Mouse (Mus musculus) myocyte (in vitro differentiated cells): ENCODE data around the gene Pcp4. TPM values are rescaled to one million over a fixed set of nuclear protein-coding genes. Genes with fewer than 3 reads are reported as not detected.

Source experiments
- H3K27me3 ChIP-seq: one replicate; pipeline ENCODE4 v1.6.1; 2011; ENCODE audit not compliant: control insufficient read depth, insufficient read depth, insufficient read length
- H3K36me3 ChIP-seq: one replicate; pipeline ENCODE4 v1.6.1; 2011; ENCODE audit not compliant: control insufficient read depth, insufficient read depth
- H3K4me2 ChIP-seq: one replicate; pipeline ENCODE4 v1.6.1; 2011; ENCODE audit warnings: low read depth, control low read depth
- H3K4me3 ChIP-seq: one replicate; pipeline ENCODE4 v1.5.1; 2011; ENCODE audit warnings: mild to moderate bottlenecking, control low read depth, moderate library complexity
- H3K79me2 ChIP-seq: one replicate; pipeline ENCODE4 v1.6.1; 2011; ENCODE audit not compliant: control insufficient read depth, insufficient read depth
- H3ac ChIP-seq: one replicate; pipeline ENCODE4 v1.6.1; 2011; ENCODE audit not compliant: control insufficient read depth, insufficient read length
- CEBPB ChIP-seq: IDR thresholded peaks from 2 replicates; pipeline ENCODE4 v1.6.1; 2011; ENCODE audit warnings: mild to moderate bottlenecking, moderate library complexity; ENCODE audit not compliant: poor library complexity, insufficient read depth, severe bottlenecking
- E2F4 ChIP-seq: IDR thresholded peaks from one replicate; pipeline ENCODE4 v1.6.1; 2011; ENCODE audit warnings: mild to moderate bottlenecking, control low read depth, moderate library complexity; ENCODE audit not compliant: insufficient read depth
- MAX ChIP-seq: IDR thresholded peaks from one replicate; pipeline ENCODE4 v1.6.1; 2011; ENCODE audit warnings: low read depth, mild to moderate bottlenecking, control low read depth
- MYOD1 ChIP-seq, 3 experiments: IDR thresholded peaks; one replicate each; pipeline ENCODE4 v1.6.1; 2011; ENCODE audit warnings: control low read depth in 2 of 3, low read depth in 2 of 3, mild to moderate bottlenecking in 2 of 3, moderate library complexity in 1 of 3; ENCODE audit not compliant: insufficient read length in 2 of 3, control insufficient read depth in 1 of 3
- MYOG ChIP-seq, 3 experiments: IDR thresholded peaks; one replicate each; pipeline ENCODE4 v1.6.1; 2011; ENCODE audit warnings: control low read depth in 2 of 3, low read depth in 2 of 3, mild to moderate bottlenecking in 2 of 3; ENCODE audit not compliant: insufficient read length in 2 of 3, control insufficient read depth in 1 of 3, insufficient read depth in 1 of 3
- POLR2A ChIP-seq: IDR thresholded peaks from one replicate; pipeline ENCODE4 v1.6.1; 2011; ENCODE audit warnings: low read depth, mild to moderate bottlenecking, control low read depth, moderate library complexity; ENCODE audit not compliant: insufficient read length
- POLR2AphosphoS2 ChIP-seq: IDR thresholded peaks from one replicate; pipeline ENCODE4 v1.6.1; 2011; ENCODE audit warnings: low read depth, control low read depth; ENCODE audit not compliant: insufficient read length
- REST ChIP-seq: IDR thresholded peaks from one replicate; pipeline ENCODE4 v1.6.1; 2011; ENCODE audit warnings: mild to moderate bottlenecking, control low read depth, moderate library complexity; ENCODE audit not compliant: insufficient read depth, insufficient read length
- SRF ChIP-seq: IDR thresholded peaks from one replicate; pipeline ENCODE4 v1.6.1; 2011; ENCODE audit warnings: low read depth; ENCODE audit not compliant: control insufficient read depth, insufficient read length
- TCF12 ChIP-seq: IDR thresholded peaks from one replicate; pipeline ENCODE4 v1.6.1; 2011; ENCODE audit warnings: mild to moderate bottlenecking, control low read depth; ENCODE audit not compliant: poor library complexity, insufficient read depth, severe bottlenecking
- TCF3 ChIP-seq: IDR thresholded peaks from one replicate; pipeline ENCODE4 v1.6.1; 2011; ENCODE audit warnings: low read depth, control low read depth; ENCODE audit not compliant: insufficient read length
- USF1 ChIP-seq: IDR thresholded peaks from one replicate; pipeline ENCODE4 v1.6.1; 2011; ENCODE audit warnings: low read depth, mild to moderate bottlenecking, control low read depth, moderate library complexity
- polyA plus RNA-seq: library from polyadenylated mRNA; unstranded; fragments of >200 nt; fragmentation: generic; extraction: Trizol; gene quantifications from one replicate; pipeline ENCODE4 v1.2.1, GENCODE M21; 2012; ENCODE audit warnings: missing spikeins

Gene Pcp4
- polyA plus RNA-seq, 1 experiment = not detected

DNA sequence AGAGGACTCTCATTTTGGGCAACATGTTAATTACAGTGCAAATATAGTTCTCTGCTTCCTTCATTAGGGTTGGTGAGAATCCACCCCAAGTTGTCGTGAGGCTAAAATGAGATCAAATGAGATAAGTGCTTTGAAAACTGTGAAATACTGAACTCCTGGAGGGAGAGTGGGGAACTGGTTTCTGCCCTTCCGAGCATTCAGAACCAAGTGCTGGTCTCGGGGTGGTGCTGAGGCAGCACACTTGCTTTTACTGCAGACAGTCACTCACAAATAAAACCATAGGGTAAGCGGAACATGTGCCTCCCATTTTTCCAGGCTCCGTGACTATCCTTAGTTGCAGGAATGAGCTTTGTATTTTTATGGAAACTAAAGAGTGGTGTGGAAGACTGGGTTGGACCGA is 26.7 kb downstream of the Pcp4 start:
- Histone ChIP-seq H3K79me2 (no peaks in the 10 kb centered on the region), H3ac (no peak overlapping the region), H3K4me2 (no peak overlapping the region), H3K36me3 (no peaks in the 10 kb centered on the region), H3K27me3 (peaks cover 16% of the 10 kb centered on the region), H3K4me3 (no peak overlapping the region)
- TF ChIP-seq MYOD1 (IDR thresholded peaks at IDR 0.05; ENCODE audit: control insufficient read depth in 1 of 3, insufficient read length in 2 of 3, low read depth in 2 of 3) (no peak), CEBPB (no peak), POLR2A (no peak), MYOG (IDR thresholded peaks at IDR 0.05; ENCODE audit: control insufficient read depth in 1 of 3, insufficient read depth in 1 of 3, insufficient read length in 2 of 3, low read depth in 2 of 3) (no peak), SRF (no peak), USF1 (no peak), REST (no peak), TCF3 (no peak), MAX (no peak)

DNA sequence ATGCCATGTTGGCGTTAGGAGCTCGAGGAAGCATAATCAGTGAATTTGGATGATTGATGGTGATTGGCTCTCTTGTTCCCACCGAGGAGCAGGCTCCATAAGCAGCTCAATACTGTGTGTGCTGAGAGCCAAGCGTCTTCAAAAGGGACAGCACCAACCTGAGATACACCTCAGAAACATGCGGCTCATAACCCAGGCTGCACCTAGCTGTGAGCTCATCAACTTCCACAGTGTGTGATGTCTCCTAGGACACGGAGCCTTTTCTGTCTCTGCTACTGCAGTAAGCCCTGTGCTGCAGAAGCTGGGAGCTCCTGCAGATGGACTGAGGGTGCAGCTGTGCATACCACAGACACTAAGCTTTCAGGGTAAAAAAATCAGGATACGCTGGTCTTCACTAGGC is 31.5 kb downstream of the Pcp4 start:
- Histone ChIP-seq H3K36me3 (no peaks in the 10 kb centered on the region), H3K27me3 (peaks cover 12% of the 10 kb centered on the region), H3K79me2 (no peaks in the 10 kb centered on the region), H3K4me2 (no peak overlapping the region), H3ac (no peak overlapping the region), H3K4me3 (no peak overlapping the region)
- no peak for TF ChIP-seq TCF3
- TF ChIP-seq TCF12 = no peak
- no peak for TF ChIP-seq MAX
- no peak for TF ChIP-seq REST
- TF ChIP-seq E2F4 = no peak
- no peak for TF ChIP-seq SRF
- TF ChIP-seq MYOD1 (IDR thresholded peaks at IDR 0.05; ENCODE audit: control insufficient read depth in 1 of 3, insufficient read length in 2 of 3, low read depth in 2 of 3) = no peak
- no peak for TF ChIP-seq CEBPB
- TF ChIP-seq USF1 = no peak
- no peak for TF ChIP-seq POLR2A
- no peak for TF ChIP-seq MYOG (IDR thresholded peaks at IDR 0.05; ENCODE audit: control insufficient read depth in 1 of 3, insufficient read depth in 1 of 3, insufficient read length in 2 of 3, low read depth in 2 of 3)
- TF ChIP-seq POLR2AphosphoS2 = no peak

DNA sequence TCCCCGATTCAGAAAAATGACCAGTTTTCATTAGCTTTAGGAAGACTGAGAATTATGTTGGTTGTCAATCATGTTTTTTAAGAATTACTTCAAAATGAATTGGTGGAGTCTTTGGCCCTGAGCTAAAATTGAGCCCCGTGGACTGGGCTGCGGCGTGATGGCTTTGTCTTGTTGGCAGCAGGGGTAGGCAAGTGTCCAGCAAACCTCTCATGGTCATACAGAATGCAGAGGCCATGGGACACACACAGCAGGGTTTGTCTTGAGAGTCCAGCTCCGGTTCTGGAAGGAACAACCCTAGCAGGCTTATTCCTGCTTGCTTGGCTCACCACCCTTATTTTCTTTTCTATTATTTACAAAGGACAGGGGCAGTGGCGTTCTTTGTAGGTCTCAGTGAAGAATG is 33.8 kb downstream of the Pcp4 start:
- no peaks in the 10 kb centered on the region for H3K79me2 ChIP-seq
- H3ac ChIP-seq = no peak overlapping the region
- H3K4me2 ChIP-seq = no peak overlapping the region
- peaks cover 10% of the 10 kb centered on the region for H3K27me3 ChIP-seq
- no peak overlapping the region for H3K4me3 ChIP-seq
- H3K36me3 ChIP-seq = no peaks in the 10 kb centered on the region
- TF ChIP-seq TCF12 = no peak
- no peak for TF ChIP-seq REST
- no peak for TF ChIP-seq CEBPB
- no peak for TF ChIP-seq TCF3
- TF ChIP-seq MAX = no peak

DNA sequence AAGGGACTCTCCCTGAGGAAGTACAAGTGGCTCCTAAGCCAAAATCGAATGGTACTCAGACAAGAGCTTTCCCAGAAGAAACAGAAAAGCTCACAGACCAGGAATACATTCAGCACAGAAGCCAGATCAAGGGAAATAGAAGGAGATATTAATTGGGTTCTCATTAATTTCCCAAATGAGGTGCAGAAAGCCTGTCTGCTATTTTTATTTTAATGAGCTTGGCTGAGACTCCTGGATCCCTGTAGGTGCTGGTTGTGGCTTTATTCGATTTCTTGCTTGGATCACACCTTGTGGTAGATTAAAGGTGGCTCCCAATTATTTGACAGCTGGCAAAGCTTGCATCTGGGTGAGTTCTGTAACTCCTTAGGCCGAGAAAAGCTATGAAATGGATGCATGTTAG is 35.2 kb downstream of the Pcp4 start:
- H3ac ChIP-seq = no peak overlapping the region
- no peak overlapping the region for H3K4me3 ChIP-seq
- H3K79me2 ChIP-seq = no peaks in the 10 kb centered on the region
- TF ChIP-seq MYOD1 (IDR thresholded peaks at IDR 0.05; ENCODE audit: control insufficient read depth in 1 of 3, insufficient read length in 2 of 3, low read depth in 2 of 3) (no peak), TCF3 (no peak), MYOG (IDR thresholded peaks at IDR 0.05; ENCODE audit: control insufficient read depth in 1 of 3, insufficient read depth in 1 of 3, insufficient read length in 2 of 3, low read depth in 2 of 3) (no peak), CEBPB (no peak), TCF12 (no peak), POLR2A (no peak), USF1 (no peak)
- H3K36me3 ChIP-seq = no peaks in the 10 kb centered on the region
- H3K27me3 ChIP-seq = peaks cover 10% of the 10 kb centered on the region
- H3K4me2 ChIP-seq = no peak overlapping the region

DNA sequence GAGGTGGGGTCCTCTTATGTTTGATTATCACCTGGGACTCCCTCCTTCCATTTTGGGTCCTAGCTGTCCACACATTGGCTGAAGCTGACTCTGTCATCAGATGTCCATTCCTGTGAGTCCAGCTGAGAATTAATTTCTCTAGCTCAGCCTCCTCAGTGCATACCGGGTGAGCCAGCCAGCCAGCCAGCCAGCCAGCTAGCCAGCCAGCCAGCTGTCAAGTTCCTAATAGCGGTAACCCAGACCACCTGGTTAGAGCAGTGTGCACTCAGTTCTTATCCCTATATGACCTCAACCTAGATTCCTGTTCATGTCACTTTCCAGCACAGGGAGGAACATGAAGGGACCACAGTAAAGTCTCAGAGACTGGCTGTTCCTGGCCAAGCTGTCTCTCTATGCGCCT is 47.1 kb downstream of the Pcp4 start:
- Histone ChIP-seq H3K4me3 (no peak overlapping the region), H3K79me2 (no peaks in the 10 kb centered on the region), H3K36me3 (no peaks in the 10 kb centered on the region), H3K4me2 (no peak overlapping the region), H3ac (no peak overlapping the region), H3K27me3 (peaks cover 21% of the 10 kb centered on the region)
- TF ChIP-seq MAX (no peak), REST (no peak), POLR2A (no peak), TCF12 (no peak), MYOG (IDR thresholded peaks at IDR 0.05; ENCODE audit: control insufficient read depth in 1 of 3, insufficient read depth in 1 of 3, insufficient read length in 2 of 3, low read depth in 2 of 3) (no peak), E2F4 (no peak), SRF (no peak), MYOD1 (IDR thresholded peaks at IDR 0.05; ENCODE audit: control insufficient read depth in 1 of 3, insufficient read length in 2 of 3, low read depth in 2 of 3) (no peak), TCF3 (no peak), USF1 (no peak), POLR2AphosphoS2 (no peak), CEBPB (no peak)
